Mouse (Mus musculus) CH12.LX (cell line): ENCODE measurements around the gene Mettl22. TPM values are rescaled to one million over a fixed set of nuclear protein-coding genes. Genes with fewer than 3 reads are reported as not detected.

Source experiments
- DNase-seq: peaks from one replicate; pipeline ENCODE4 v3.0.0-alpha.2; 2013; ENCODE audit errors: extremely low read depth
- H3K27ac ChIP-seq: 2 replicates; pipeline ENCODE4 v1.5.1; 2012; ENCODE audit warnings: low read depth, mild to moderate bottlenecking, control low read depth, moderate library complexity; ENCODE audit not compliant: insufficient read depth
- H3K27me3 ChIP-seq: replicated peaks from 2 replicates; pipeline ENCODE3; 2012; ENCODE audit warnings: inconsistent platforms
- H3K36me3 ChIP-seq, 2 experiments: replicated peaks in 1 of 2; 2 replicates each; pipeline versions ENCODE3 to v1.6.1; 2012; ENCODE audit warnings: inconsistent platforms in 1 of 2, low read length in 1 of 2, mild to moderate bottlenecking in 1 of 2, mixed read lengths in 1 of 2, moderate library complexity in 1 of 2; ENCODE audit not compliant: control insufficient read depth in 1 of 2, insufficient read depth in 1 of 2
- H3K4me1 ChIP-seq, 2 experiments: 2 replicates each; pipeline ENCODE4 v1.6.1; 2012; ENCODE audit warnings: inconsistent platforms in 1 of 2, moderate library complexity in 1 of 2; ENCODE audit not compliant: insufficient read depth in 2 of 2, control insufficient read depth in 1 of 2
- H3K4me2 ChIP-seq: 2 replicates; pipeline ENCODE4 v1.6.1; 2012; ENCODE audit warnings: low read depth, mild to moderate bottlenecking, control low read depth; ENCODE audit not compliant: poor library complexity, insufficient read depth, severe bottlenecking
- H3K4me3 ChIP-seq, 3 experiments: fragments of 150-350 bp in 1 of 3; sonication (generic) in 1 of 3; replicated peaks in 1 of 3; 2 replicates each; pipeline versions ENCODE3 to v1.5.1; 2011 to 2012; ENCODE audit warnings: low read depth in 2 of 3, low read length in 2 of 3, mild to moderate bottlenecking in 2 of 3, moderate library complexity in 2 of 3, control low read depth in 1 of 3, improper control_type of control experiment in 1 of 3, inconsistent platforms in 1 of 3, mixed read lengths in 1 of 3; ENCODE audit not compliant: poor library complexity in 1 of 3
- H3K79me2 ChIP-seq: replicated peaks from 2 replicates; pipeline ENCODE4 v1.6.1; 2012; ENCODE audit warnings: mild to moderate bottlenecking, moderate library complexity; ENCODE audit not compliant: control insufficient read depth, poor library complexity, insufficient read depth, severe bottlenecking; ENCODE audit errors: extremely low read depth
- H3K9ac ChIP-seq: 2 replicates; pipeline ENCODE4 v1.6.1; 2012; ENCODE audit warnings: low read depth, mild to moderate bottlenecking, control low read depth, moderate library complexity; ENCODE audit not compliant: insufficient read depth
- H3K9me3 ChIP-seq: replicated peaks from 2 replicates; pipeline ENCODE3; 2012; ENCODE audit warnings: low read length, inconsistent platforms, mixed read lengths
- BHLHE40 ChIP-seq: IDR thresholded peaks from 2 replicates; pipeline ENCODE4 v1.6.1; 2011; ENCODE audit warnings: mild to moderate bottlenecking, low read depth, low read length, improper control_type of control experiment
- CHD1 ChIP-seq: IDR thresholded peaks from 2 replicates; pipeline ENCODE4 v1.6.1; 2012; ENCODE audit warnings: low read depth, low read length, improper control_type of control experiment, inconsistent platforms
- CHD2 ChIP-seq: IDR thresholded peaks from 2 replicates; pipeline ENCODE4 v1.6.1; 2011; ENCODE audit warnings: low read length, improper control_type of control experiment
- CTCF ChIP-seq, 2 experiments: IDR thresholded peaks in 1 of 2; conservative IDR thresholded peaks in 1 of 2; 2 replicates each; pipeline ENCODE4 v1.5.1; 2011 to 2012; ENCODE audit warnings: low read depth in 2 of 2, low read length in 2 of 2, improper control_type of control experiment in 1 of 2, inconsistent platforms in 1 of 2, mild to moderate bottlenecking in 1 of 2, moderate library complexity in 1 of 2
- E2F4 ChIP-seq: IDR thresholded peaks from 2 replicates; pipeline ENCODE4 v1.6.1; 2011; ENCODE audit warnings: low read depth, low read length, improper control_type of control experiment; ENCODE audit not compliant: insufficient replicate concordance
- ELF1 ChIP-seq: IDR thresholded peaks from 2 replicates; pipeline ENCODE4 v1.6.1; 2014; ENCODE audit warnings: low read depth, mild to moderate bottlenecking, inconsistent platforms, low read length, improper control_type of control experiment
- EP300 ChIP-seq: IDR thresholded peaks from 2 replicates; pipeline ENCODE4 v1.6.1; 2011; ENCODE audit warnings: low read length, improper control_type of control experiment
- ETS1 ChIP-seq: conservative IDR thresholded peaks from 2 replicates; pipeline ENCODE4 v1.6.1; 2012; ENCODE audit warnings: low read depth, mild to moderate bottlenecking, inconsistent platforms, low read length, improper control_type of control experiment, moderate library complexity
- GABPA ChIP-seq: IDR thresholded peaks from 2 replicates; pipeline ENCODE4 v1.6.1; 2012; ENCODE audit warnings: low read depth, low read length, improper control_type of control experiment, inconsistent platforms; ENCODE audit not compliant: insufficient replicate concordance
- HCFC1 ChIP-seq: IDR thresholded peaks from 2 replicates; pipeline ENCODE4 v1.6.1; 2012; ENCODE audit warnings: low read depth, mild to moderate bottlenecking, inconsistent platforms, low read length, improper control_type of control experiment
- IRF4 ChIP-seq: IDR thresholded peaks from 2 replicates; pipeline ENCODE4 v1.6.1; 2014; ENCODE audit warnings: low read depth, mild to moderate bottlenecking, inconsistent platforms, low read length, improper control_type of control experiment
- JUN ChIP-seq: IDR thresholded peaks from 2 replicates; pipeline ENCODE4 v1.6.1; 2011; ENCODE audit warnings: low read depth, mild to moderate bottlenecking, low read length, improper control_type of control experiment, moderate library complexity; ENCODE audit not compliant: insufficient read depth
- JUND ChIP-seq: conservative IDR thresholded peaks from 2 replicates; pipeline ENCODE4 v1.6.1; 2011; ENCODE audit warnings: low read depth, low read length, improper control_type of control experiment
- KAT2A ChIP-seq: IDR thresholded peaks from 2 replicates; pipeline ENCODE4 v1.6.1; 2012; ENCODE audit warnings: low read length, improper control_type of control experiment, inconsistent platforms; ENCODE audit not compliant: insufficient replicate concordance
- MAFK ChIP-seq: IDR thresholded peaks from 2 replicates; pipeline ENCODE4 v1.6.1; 2011; ENCODE audit warnings: low read length, improper control_type of control experiment; ENCODE audit not compliant: insufficient replicate concordance
- MAX ChIP-seq: IDR thresholded peaks from 2 replicates; pipeline ENCODE4 v1.6.1; 2011; ENCODE audit warnings: low read length, improper control_type of control experiment
- MAZ ChIP-seq: IDR thresholded peaks from 2 replicates; pipeline ENCODE4 v1.6.1; 2012; ENCODE audit warnings: low read depth, mild to moderate bottlenecking, inconsistent platforms, low read length, improper control_type of control experiment, moderate library complexity
- MEF2A ChIP-seq: IDR thresholded peaks from 2 replicates; pipeline ENCODE4 v1.6.1; 2014; ENCODE audit warnings: low read depth, mild to moderate bottlenecking, inconsistent platforms, low read length, improper control_type of control experiment, borderline replicate concordance
- MXI1 ChIP-seq: IDR thresholded peaks from 2 replicates; pipeline ENCODE4 v1.6.1; 2011; ENCODE audit warnings: mild to moderate bottlenecking, low read depth, low read length, improper control_type of control experiment
- MYC ChIP-seq: IDR thresholded peaks from 2 replicates; pipeline ENCODE4 v1.6.1; 2011; ENCODE audit warnings: low read depth, mild to moderate bottlenecking, improper control_type of control experiment, low read length
- NELFE ChIP-seq: IDR thresholded peaks from 2 replicates; pipeline ENCODE4 v1.6.1; 2011; ENCODE audit warnings: low read depth, low read length, improper control_type of control experiment
- NRF1 ChIP-seq: IDR thresholded peaks from 2 replicates; pipeline ENCODE4 v1.6.1; 2014; ENCODE audit warnings: low read depth, mild to moderate bottlenecking, inconsistent platforms, low read length, improper control_type of control experiment, moderate library complexity
- PAX5 ChIP-seq: IDR thresholded peaks from 2 replicates; pipeline ENCODE4 v1.6.1; 2012; ENCODE audit warnings: low read length, inconsistent platforms, mixed read lengths
- POLR2A ChIP-seq: IDR thresholded peaks from 2 replicates; pipeline ENCODE4 v1.6.1; 2011; ENCODE audit warnings: low read depth, mild to moderate bottlenecking, improper control_type of control experiment, low read length
- POLR2AphosphoS2 ChIP-seq: IDR thresholded peaks from 2 replicates; pipeline ENCODE4 v1.6.1; 2011; ENCODE audit warnings: low read depth, low read length, improper control_type of control experiment
- RAD21 ChIP-seq: IDR thresholded peaks from 2 replicates; pipeline ENCODE4 v1.6.1; 2011; ENCODE audit warnings: low read depth, mild to moderate bottlenecking, low read length, improper control_type of control experiment, moderate library complexity
- RCOR1 ChIP-seq: conservative IDR thresholded peaks from 2 replicates; pipeline ENCODE4 v1.6.1; 2012; ENCODE audit warnings: low read depth, mild to moderate bottlenecking, inconsistent platforms, low read length, improper control_type of control experiment
- SIN3A ChIP-seq: IDR thresholded peaks from 2 replicates; pipeline ENCODE4 v1.6.1; 2012; ENCODE audit warnings: low read length, improper control_type of control experiment, inconsistent platforms
- SMC3 ChIP-seq: IDR thresholded peaks from 2 replicates; pipeline ENCODE4 v1.6.1; 2011; ENCODE audit warnings: low read depth, low read length, improper control_type of control experiment
- TBP ChIP-seq: conservative IDR thresholded peaks from 2 replicates; pipeline ENCODE4 v1.6.1; 2011; ENCODE audit warnings: low read depth, low read length, improper control_type of control experiment
- UBTF ChIP-seq: IDR thresholded peaks from 2 replicates; pipeline ENCODE4 v1.6.1; 2012; ENCODE audit warnings: low read depth, mild to moderate bottlenecking, inconsistent platforms, low read length, improper control_type of control experiment, moderate library complexity
- USF1 ChIP-seq: IDR thresholded peaks from 2 replicates; pipeline ENCODE4 v1.6.1; 2014; ENCODE audit warnings: low read depth, mild to moderate bottlenecking, inconsistent platforms, low read length, improper control_type of control experiment
- USF2 ChIP-seq: conservative IDR thresholded peaks from 2 replicates; pipeline ENCODE4 v1.6.1; 2011; ENCODE audit warnings: low read depth, low read length, improper control_type of control experiment
- ZC3H11A ChIP-seq: IDR thresholded peaks from 2 replicates; pipeline ENCODE4 v1.6.1; 2012; ENCODE audit warnings: low read depth, mild to moderate bottlenecking, inconsistent platforms, low read length, improper control_type of control experiment
- ZKSCAN1 ChIP-seq: IDR thresholded peaks from 2 replicates; pipeline ENCODE4 v1.6.1; 2012; ENCODE audit warnings: low read depth, inconsistent platforms, low read length, improper control_type of control experiment, borderline replicate concordance
- ZMIZ1 ChIP-seq: IDR thresholded peaks from 2 replicates; pipeline ENCODE4 v1.6.1; 2012; ENCODE audit warnings: low read depth, mild to moderate bottlenecking, inconsistent platforms, low read length, improper control_type of control experiment
- ZNF384 ChIP-seq: IDR thresholded peaks from 2 replicates; pipeline ENCODE4 v1.6.1; 2012; ENCODE audit warnings: low read depth, low read length, improper control_type of control experiment, inconsistent platforms
- dilution Hi-C: fragments of 300-500 bp; cut with MboI; formaldehyde crosslinking; loops from 2 replicates; pipeline ENCODE4 v1.14.3; 2020; ENCODE audit warnings: low sequenced_read_pairs; ENCODE audit not compliant: extremely low pct_unique_long_range_greater_than_20kb, extremely low pct_ligation_motif_present
- in situ Hi-C: fragments of 300-500 bp; cut with MboI; formaldehyde crosslinking; loops from 3 replicates; pipeline ENCODE4 v1.14.3; 2019; ENCODE audit warnings: low sequenced_read_pairs, low pct_ligation_motif_present, low pct_unique_long_range_greater_than_20kb, mixed read lengths
- polyA plus RNA-seq: library from polyadenylated mRNA; unstranded; fragments of >175 nt; gene quantifications from 2 replicates; pipeline ENCODE4 v1.2.1, GENCODE M21; 2012; ENCODE audit warnings: low read depth; ENCODE audit not compliant: insufficient read length
- total RNA-seq, 2 experiments: library from RNA; depleted of rRNA; stranded (reverse); fragments of 300-350 nt in 1 of 2; fragments of >200 nt in 1 of 2; gene quantifications; 2 replicates each; pipeline ENCODE4 v1.2.3; 2012 to 2014

Mettl22 gene
- total RNA-seq (2012; rRNA removed) (25.4 and 39.4 TPM in 2 replicates), total RNA-seq (2014; rRNA removed) (48.6 and 64.2 TPM in 2 replicates), polyA plus RNA-seq (27.5 and 38.8 TPM in 2 replicates)

- H3K9me3 ChIP-seq = no peaks in the 10 kb centered on the region
- dilution Hi-C loops = no loop called here
- H3K27ac ChIP-seq = peak within 1 kb of the TSS; percentile 18; the same call in 1 of the 2 replicates
- 0 out of 2 replicates have a peak, but pooled peaks cover 8% of the 10 kb centered on the region for H3K79me2 ChIP-seq
- in situ Hi-C loops = no loop called here
- peaks cover 26% of the 10 kb centered on the region for H3K27me3 ChIP-seq
- peak; percentile 95 for DNase-seq
- H3K4me1 ChIP-seq = peaks cover 4 to 16% of the 10 kb centered on the region in 2 experiments; a peak in 3 of 4 replicates
- H3K9ac ChIP-seq = peak within 1 kb of the TSS; percentile 91
- H3K4me3 ChIP-seq = peak within 1 kb of the TSS; percentile 64 to 95 (median 88)
- peak within 1 kb of the TSS; percentile 88 for H3K4me2 ChIP-seq
- peaks cover 5 to 23% of the 10 kb centered on the region in 2 experiments for H3K36me3 ChIP-seq
- TF ChIP-seq NELFE = peak; percentile 99
- TF ChIP-seq CHD2 = no peak
- TF ChIP-seq JUN = no peak
- TF ChIP-seq RCOR1 = peak; percentile 56; the same call in 1 of the 2 replicates
- TF ChIP-seq CHD1 = 0 out of 2 replicates have a peak, but pooled peaks have one; percentile 44
- peak in 1 of 2 experiments; percentile 42; a peak in 2 of 4 replicates for TF ChIP-seq CTCF (conservative IDR thresholded peaks at IDR 0.05 in 1 of 2, IDR thresholded peaks at IDR 0.05 in 1 of 2; ENCODE audit: low read depth in 2 of 2, low read length in 2 of 2)
- TF ChIP-seq USF1 = peak; percentile 45
- TF ChIP-seq ZKSCAN1 = no peak
- TF ChIP-seq KAT2A = 0 out of 2 replicates have a peak, but pooled peaks have one; percentile 57
- peak; percentile 93 for TF ChIP-seq MXI1
- no peak for TF ChIP-seq GABPA
- TF ChIP-seq MEF2A = 0 out of 2 replicates have a peak, but pooled peaks have one; percentile 47
- TF ChIP-seq MAZ = 0 out of 2 replicates have a peak, but pooled peaks have one; percentile 47
- TF ChIP-seq ZNF384 = no peak
- TF ChIP-seq ETS1 = peak; percentile 73
- TF ChIP-seq SIN3A = peak; percentile 92
- TF ChIP-seq MAFK = no peak
- no peak for TF ChIP-seq ZC3H11A
- TF ChIP-seq HCFC1 = peak; percentile 79
- TF ChIP-seq BHLHE40 = peak; percentile 56
- TF ChIP-seq POLR2A = peak; percentile 98
- TF ChIP-seq EP300 = 0 out of 2 replicates have a peak, but pooled peaks have one; percentile 17
- TF ChIP-seq PAX5 = no peak
- TF ChIP-seq NRF1 = peak; percentile 99
- TF ChIP-seq TBP = peak; percentile 73
- TF ChIP-seq MAX = peak; percentile 95
- TF ChIP-seq SMC3 = no peak
- TF ChIP-seq JUND = no peak
- TF ChIP-seq MYC = peak; percentile 95; the same call in 1 of the 2 replicates
- TF ChIP-seq UBTF = no peak
- peak; percentile 72; the same call in 1 of the 2 replicates for TF ChIP-seq POLR2AphosphoS2
- peak; percentile 64 for TF ChIP-seq IRF4
- TF ChIP-seq ZMIZ1 = peak; percentile 93
- TF ChIP-seq RAD21 = peak; percentile 11
- 0 out of 2 replicates have a peak, but pooled peaks have one; percentile 20 for TF ChIP-seq USF2
- TF ChIP-seq ELF1 = peak; percentile 78
- TF ChIP-seq E2F4 = peak; percentile 63; the same call in 1 of the 2 replicates
These were observed at the start of gene Mettl22 for GRCm38 (mm10) chr16:8470603-8471481. TSS of gene Mettl22 (plus strand) at chr16:8470788.
